Mouse (Mus musculus): ENCODE measurements around the gene Zfp281.

Zfp281 gene

DNA sequence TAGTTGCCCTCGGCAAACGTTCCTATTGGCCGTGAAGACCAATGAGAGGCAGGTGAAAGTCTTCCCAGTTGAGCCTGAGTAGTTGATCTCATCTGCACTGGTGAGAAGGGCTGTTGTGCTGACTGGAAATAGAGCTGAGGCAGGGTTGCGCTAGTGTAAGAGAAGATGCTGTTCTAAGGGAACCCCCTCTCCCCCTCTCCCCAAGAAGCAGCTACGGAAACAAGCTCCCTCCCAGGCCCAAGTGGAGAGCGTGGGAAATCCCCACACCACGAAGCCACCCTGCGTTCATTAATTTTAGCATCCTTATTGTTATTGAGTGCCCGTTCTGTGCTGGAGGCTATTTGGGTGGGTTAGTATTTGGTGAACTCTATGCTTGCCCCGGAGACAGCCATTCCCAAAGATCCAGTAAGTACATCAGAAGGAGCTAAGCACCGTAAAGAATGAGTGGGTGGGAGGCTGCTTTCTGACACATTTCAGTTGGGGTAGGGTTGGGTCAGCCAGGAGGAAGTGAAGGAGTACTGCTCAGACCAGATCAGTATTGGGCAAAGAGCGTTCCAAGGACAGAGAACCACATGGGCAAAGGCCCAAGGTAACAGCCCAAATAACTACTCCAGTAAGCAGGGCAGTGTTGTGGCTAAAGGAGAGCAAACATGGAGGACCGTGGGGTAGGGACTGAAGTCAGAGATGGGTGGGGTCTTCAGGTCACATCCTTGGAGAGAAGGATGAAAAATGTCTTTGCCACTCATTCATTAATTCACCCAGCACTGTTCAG lies 33.9 kb downstream of the Zfp281 start:
- no peak for DNase-seq (ENCODE audit: low read depth, low spot score)

DNA sequence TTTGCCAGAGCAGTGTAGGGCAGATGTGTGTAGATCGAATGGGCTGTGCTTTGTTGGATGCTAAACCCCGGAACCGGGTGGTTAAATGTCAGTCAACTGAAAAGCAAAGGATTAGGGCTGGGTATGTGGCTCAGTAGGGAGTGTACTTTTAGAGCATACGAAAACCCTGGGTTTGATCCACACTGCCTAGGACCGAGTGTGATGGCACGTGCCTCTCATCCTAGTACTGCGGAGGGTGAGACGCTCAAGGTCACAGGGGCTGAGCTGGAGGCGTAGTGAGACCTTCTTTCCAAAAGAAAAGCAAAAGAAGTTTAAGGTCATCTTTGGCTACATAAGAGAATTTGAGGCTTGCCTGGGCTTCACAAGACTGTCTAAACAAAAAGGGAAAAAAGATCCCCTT lies 34.6 kb downstream of the Zfp281 start:
- DNase-seq (ENCODE audit: low read depth, low spot score) = no peak

DNA sequence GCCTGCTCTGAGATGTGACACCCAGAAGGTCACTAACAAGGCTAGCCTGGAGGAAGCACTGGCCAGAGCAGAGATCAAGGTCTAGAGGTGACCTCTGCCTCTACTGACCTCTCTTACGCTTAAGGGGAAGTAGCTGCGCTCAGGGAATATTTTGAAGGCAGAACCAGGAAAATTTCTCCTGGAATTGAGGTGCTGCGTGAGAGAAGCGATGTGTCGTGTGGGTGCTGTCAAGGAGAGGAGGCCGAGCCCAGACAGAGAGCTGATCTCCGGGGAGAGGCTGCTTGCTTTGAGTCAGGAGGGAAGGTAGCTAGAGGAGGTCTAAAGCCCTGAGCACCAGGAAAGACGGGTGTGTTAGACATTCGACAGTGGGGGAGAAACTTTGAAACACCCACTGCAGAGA lies 35.2 kb downstream of the Zfp281 start:
- no peak for DNase-seq (ENCODE audit: low read depth, low spot score)

DNA sequence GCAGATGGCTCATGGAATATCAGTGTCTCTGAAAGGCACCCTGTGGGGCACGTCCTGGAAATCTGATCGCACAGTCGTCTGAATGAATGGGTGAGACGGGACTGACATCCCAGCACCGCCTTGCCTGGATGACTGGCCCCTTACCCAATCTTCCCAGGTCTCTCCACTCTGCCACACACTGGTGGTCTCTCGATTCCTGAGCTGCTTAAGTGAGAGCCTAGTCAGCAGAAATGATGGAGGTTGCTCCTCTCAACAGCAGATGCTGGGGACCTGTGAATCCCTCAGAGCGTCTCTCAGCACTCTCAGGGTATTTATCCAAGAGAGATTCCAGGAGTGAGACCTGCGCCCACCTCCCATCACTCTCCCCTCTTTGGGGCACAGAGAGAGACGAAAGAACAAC lies 36.8 kb downstream of the Zfp281 start:
- DNase-seq (ENCODE audit: low read depth, low spot score) = no peak

DNA sequence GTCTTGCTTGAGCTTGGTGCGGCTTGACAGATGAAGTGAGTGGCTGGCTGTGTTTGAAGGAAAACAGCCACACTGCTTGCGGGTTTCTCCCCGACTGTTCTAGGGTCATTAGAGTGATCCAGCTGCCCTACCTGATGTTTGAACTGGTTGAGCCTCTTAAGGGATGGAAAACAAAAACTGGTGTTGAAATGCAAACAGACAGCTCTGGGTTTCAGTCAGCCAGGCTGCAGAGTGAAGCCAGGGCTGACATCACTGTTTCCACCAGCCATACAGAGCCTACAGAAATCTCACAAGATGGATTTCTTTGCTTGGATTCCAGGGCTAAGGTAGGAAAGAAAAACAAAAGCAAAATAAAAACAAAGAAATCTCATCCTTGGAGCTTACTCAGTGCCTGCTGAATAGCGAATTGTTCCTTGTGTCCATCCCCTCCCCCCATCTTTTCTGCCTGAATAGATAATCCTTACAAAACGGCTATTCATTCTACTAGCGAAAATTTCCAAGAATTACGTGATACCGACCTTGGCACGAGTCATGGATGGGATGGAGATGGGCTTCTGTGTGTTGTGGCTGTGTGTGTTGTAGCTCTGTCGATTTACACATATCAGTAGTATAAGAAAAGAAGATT lies 37.4 kb downstream of the Zfp281 start:
- DNase-seq (ENCODE audit: low read depth, low spot score) = no peak

DNA sequence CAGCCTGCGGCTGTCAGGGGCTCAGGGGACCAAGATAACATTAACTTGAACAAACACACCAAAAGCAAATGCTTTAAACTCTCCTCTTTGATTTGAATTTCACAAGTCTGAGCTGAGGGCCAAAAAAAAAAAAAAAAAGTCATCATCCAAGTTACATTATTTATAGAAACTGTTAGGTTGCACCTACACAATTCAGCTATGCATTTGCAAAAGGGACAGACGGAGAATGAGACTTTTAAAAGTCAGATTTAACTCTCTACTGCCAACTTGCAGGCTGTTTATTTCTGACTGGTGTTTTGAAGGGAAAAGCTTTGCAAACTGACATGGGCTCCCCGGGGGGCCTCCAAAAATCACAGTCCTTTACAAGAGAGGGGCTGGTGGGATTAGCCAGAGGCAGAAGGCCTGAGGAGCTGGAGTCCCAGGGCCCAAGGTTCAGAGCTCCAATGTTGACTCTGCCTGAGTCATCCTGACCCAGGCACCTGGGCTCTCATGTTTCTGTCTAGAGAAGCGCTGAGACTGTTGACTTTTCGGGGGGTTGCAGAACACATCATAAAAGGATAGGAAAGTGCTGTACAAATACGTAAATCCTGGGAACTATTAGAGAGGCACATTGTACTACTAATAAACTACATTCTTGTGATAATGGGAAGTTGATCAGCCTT lies 40.4 kb downstream of the Zfp281 start:
- DNase-seq (ENCODE audit: low read depth, low spot score) = no peak

DNA sequence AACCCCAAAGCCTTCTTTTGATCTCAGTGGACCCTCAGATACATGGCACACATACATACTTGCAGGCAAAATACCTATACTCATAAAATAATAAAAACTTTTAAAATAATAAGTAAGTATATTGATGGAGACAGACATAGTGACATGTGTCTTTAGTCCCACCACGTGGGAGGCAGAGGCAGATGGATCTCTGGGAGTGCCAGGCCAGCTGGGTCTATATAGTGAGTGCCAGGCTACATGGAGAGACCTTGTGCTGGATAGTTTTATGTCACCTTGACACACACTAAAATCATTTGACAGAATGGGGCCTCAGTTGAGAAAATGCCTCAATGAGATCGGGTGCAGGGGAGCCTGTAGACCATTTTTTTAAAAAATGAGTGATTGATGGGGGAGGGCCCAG lies 41.8 kb downstream of the Zfp281 start:
- DNase-seq (ENCODE audit: low read depth, low spot score) = no peak

DNA sequence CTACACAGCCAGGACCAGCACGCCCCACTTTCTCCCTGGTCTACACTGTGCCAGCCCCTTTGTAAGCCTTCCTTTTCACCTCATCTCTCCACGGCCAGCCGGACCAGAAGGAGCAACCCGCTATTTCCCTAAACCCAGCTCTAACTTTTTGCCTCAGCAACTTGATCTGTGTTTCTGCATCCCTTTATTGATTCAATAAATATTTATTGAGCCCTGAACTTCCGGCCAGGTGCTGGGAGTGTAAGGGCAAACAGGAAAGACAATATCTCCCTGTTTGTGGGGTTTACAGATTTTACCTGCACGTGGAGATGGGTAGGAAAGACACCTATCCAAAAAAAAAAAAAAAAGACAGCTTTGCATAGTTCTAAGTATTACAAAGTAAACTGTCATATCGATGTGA lies 45.2 kb downstream of the Zfp281 start:
- DNase-seq (ENCODE audit: low read depth, low spot score) = no peak

DNA sequence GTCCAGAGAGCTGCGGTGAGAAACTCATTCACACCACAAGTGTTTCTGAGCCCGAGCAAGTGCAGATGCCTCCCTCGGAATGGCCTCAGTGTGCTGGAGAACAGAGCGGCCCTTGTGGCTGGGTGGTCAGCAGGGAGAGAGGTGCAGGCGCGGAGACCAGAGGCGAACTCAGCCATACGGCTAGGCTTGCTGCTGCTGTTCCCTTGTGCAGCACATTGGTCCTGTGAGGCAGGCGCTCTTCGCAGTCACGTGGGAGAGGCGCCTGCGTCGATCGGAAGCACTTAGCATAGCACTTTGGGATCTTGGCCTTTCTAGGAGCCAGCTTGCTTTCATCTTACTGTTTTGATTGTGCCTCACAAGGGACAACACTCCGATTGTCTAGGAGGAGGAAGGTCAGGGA lies 45.7 kb downstream of the Zfp281 start:
- no peak for DNase-seq (ENCODE audit: low read depth, low spot score)

DNA sequence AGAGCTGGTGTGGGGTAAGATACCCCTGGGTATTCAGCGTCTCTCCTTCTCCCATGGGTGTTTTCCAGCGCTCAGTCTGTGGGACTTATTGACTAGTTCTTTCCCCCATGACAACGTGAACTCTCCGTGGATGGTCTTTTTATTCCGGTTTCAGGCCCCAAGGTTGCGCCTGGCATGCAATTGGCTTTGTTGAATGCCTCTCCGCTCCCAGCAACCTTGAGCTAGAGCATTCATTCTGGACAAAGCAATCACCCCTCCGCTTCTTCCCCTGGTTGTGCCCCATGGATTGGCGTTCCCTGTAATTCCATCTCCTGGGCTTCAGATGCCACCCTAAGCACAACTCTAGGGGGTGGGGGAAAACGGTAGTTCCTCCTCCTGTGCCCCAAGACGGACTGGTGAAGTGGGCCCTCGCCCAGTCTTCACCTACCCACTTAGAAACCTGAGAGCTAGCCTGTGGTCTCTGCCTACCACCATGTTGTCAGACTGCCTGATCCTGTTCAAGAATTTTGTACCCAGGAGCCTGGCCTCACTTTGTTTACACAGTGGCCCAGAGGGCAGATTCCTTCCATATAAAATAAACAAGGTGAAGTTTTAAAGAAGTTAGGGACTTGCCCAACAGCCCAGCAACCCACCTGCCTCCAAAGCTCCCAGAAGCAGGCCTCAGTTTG lies 47.2 kb downstream of the Zfp281 start:
- no peak for DNase-seq (ENCODE audit: low read depth, low spot score)

DNA sequence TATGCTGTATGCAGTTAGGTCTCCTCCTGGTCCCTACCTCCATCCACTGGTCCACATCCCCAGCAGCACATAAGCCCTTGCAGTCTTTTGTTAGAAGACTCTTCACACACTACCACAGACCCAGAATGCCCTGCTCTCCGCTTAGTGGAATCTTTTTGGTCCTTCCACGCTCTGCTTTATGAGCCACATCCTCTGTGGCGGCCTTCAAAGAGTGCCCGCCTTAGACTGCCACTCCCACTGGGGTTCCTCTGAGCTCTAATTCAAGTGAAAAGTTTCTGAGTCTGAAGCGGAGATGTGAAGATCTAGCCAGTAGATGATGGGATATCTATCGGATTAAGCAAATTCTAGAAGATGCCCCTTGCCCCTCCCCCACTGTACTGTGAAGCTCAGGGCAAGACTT lies 47.9 kb downstream of the Zfp281 start:
- no peak for DNase-seq (ENCODE audit: low read depth, low spot score)

DNA sequence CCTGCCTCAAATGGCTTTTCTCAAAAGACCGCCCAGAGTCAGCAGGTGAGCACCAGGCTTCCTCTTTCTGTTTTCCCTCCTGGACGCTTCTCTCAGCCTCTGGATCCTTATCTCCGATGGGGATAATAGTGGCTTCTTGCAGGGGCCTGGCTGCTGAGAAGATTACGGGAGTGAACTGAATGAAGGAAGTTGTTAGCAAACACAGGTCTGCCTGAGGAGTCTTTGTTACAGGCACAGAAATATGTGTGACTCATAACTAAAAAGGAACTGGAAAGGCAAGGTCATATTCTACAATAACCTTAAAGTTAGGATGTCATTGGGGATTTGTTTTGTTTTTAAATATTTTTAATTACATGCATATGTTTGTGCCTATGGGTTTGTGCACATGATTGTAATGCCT lies 48.6 kb downstream of the Zfp281 start:
- no peak for DNase-seq (ENCODE audit: low read depth, low spot score)

DNA sequence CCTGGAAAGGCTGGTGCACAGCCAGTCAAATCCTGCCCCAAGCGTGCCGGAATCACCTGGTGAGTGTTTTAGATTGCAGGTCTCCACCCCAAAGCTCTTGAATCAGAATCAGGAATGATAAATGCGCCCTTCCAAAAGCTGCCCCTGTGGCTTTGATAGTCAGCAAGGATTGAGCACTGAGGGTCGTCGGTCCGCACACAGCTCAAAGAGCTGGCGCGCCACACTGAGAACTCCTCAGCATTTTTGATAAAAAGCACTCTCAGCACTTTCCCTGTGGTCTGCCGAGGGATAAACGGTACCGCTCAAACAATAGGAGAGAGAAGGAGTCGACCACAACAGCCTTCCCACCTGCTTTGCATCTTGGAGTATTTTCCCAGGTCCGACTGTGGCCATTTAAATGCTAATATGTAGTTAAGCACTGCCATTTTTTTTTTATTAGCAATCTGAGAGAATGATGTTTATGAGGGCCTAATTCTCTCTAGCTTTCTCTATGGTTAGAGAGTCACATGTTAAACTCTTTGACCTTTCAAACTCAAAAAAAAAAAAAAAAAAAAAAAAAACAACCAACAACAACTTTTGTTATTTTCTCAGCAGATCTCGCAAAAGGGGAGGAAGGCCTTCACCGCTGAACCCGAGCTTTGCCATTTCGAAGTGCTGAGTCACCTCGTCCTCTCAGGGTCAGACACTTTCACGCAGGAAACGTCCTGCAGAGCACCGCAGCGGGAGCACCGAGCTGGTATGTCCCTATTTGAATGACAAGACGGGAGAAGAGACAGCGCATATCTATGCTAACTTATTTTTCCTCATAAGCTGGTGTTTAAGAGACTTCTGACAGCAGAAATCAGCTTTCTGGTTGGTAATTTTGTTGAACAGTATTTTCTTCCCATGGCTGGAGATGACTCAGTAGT lies 50.1 kb downstream of the Zfp281 start:
- no peak for DNase-seq (ENCODE audit: low read depth, low spot score)

DNA sequence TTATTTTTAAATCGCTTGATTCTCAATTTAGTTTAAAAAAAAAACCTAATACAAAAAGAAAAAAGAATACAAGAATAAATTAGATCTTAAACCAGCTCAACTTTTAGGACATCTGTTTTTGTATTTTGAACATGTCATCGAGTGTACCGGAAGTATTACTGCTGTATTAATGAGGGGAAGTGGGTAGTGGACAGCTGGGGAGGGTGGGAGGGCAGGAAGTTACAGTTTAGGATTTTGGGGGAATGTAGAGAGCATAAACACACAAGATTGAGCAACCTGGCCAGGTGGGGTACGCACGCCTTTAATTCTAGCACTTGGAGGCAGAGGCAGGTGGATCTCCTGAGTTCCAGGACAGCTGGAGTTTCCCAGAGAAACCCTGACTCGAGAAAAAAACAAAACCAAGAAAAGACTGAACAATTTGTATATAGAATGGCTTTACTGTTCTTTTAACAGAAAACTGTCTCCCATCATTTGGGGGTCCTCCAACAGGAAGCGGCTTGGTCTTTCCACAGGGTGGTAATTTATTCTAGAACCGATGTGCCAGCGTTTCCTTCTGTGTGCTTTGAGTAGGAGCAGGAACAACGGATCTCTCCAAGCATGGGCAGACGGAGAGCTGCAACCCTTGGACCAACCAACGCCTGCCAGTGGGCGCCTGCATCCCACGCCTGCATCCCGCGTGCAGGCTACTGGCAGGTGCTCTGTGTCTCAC lies 51.2 kb downstream of the Zfp281 start:
- no peak for DNase-seq (ENCODE audit: low read depth, low spot score)

DNA sequence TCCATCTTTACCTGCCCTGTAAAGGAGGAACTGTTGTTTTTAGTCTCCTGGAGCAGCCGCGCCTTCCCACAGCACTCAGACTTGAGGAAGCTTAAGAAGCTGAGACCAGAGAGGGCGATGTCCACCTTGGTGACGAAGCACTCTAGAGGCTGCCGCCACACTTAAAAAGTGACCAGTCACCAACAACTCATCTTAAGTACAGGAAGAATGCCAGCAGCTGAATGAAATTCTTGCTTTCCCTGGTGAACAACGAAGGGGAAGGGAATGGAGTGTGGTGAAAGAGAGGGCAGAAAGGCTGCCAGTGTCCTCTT lies 51.7 kb downstream of the Zfp281 start:
- DNase-seq (ENCODE audit: low read depth, low spot score) = no peak

DNA sequence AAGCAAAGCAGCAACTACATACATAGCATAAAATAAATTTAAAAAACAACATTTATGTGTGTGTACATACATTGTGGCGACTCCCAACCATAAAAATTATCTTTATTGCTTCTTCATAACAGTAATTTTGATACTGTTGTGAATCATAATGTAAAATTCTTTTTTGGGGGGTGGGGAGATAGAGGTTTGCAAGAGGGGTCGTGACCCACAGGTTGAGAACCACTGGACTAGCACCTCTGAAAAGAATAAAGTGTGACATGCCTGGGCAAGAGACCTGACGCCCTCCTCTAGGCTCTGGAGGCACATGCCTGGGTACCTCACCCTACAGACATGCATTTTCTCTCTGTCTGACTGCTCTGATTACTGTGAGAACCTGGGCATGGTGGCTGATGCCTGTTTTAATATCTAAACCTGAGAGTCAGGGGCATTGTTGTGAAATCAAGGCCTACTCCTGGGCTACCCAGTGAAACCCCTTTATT lies 53.2 kb downstream of the Zfp281 start:
- no peak for DNase-seq (ENCODE audit: low read depth, low spot score)

DNA sequence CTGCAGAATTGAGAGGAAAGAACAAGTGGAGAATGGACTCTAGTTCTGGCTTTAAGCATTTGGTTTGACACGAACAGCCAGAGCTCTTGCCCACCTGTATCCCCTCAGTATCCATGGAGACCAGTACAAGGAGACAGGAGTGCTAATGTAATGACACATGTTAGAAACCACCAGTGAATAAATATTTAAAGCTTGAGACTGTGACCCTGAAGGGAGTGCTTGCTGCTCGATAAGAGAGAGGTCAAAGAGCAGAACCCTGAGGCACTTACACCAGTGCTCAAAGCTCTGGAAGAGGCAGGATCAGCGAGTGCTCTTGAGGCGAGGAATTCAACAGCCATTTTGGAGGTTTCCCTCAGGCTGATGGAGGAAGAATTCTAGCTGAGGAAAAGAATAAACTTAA lies 54.1 kb downstream of the Zfp281 start:
- no peak for DNase-seq (ENCODE audit: low read depth, low spot score)

Measured in retina, adult 2 months (tissue).